Mouse (Mus musculus) cerebellum, adult 8-10 months (tissue): ENCODE measurements at regions not wholly inside any gene's neighbourhood (a gene's known extent, or its start where the extent isn't known, plus 50 kb on each side); places are given as distances from the start of the nearest gene placed in this dataset.

Source experiments
- DNase-seq: peaks from one replicate; pipeline ENCODE4 v3.0.0; 2022

DNA sequence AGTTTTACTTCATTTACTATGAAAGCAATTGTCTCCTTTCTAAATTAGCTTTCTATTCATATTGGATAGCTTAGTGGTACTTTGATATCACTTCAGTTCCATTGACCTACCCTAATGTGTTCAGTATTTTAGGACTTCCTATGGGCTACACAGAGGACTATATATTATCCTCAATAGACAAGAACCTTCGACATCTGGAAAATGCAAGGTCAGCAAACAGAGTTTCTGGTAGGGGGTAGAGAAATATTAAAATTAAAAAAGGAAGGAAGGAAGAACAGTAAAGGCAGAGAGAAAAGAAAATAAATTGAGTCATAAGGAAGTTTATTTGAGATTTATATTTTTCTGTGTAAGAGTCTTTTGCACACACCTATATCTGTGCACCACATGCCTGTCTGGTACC, 107.4 kb upstream of the Insig1 start:
- no peak for DNase-seq

DNA sequence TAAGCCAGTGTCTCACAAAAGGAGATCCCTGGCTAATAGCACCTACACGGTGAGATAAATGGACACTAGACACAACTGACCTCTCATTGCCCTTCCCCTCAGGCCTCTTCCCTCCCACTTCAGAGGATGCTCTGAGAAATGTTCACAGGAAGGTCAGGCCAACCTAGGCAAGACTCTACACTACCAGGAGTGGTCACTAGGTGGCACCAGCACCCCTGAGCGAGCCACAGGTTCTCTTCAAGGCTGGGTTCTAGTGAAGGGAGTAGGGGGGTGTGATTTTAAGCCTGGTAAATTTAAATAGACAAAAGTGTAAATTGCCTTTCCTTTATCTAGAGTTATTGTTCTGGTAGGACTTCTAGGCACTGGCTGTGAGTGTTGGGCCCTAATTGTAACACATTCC, 76.0 kb upstream of the Insig1 start:
- peak; percentile 81 for DNase-seq

GRCm38 (mm10) chr5:27997751-27998150, 73.4 kb upstream of the Insig1 start:
- DNase-seq: no peak

DNA sequence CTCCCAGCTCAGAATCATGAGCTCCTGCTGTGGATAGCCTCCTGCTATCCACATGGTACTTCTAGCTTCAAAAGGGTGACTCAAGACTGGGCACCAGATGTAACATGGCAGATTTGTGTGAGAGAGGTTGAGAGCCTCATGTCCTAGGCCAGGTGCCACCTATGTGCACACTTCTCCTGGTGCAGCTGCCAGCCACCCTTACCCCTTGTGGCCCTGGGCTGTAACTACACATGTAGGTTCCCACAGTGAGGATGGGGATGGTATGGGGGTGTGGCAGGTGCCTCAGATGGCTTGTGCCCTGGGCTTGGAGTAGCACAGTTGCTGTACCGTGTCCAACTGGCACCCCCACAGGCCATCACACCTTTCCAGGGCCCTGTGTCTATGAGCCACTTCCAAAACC, 68.2 kb upstream of the Insig1 start:
- DNase-seq: no peak

DNA sequence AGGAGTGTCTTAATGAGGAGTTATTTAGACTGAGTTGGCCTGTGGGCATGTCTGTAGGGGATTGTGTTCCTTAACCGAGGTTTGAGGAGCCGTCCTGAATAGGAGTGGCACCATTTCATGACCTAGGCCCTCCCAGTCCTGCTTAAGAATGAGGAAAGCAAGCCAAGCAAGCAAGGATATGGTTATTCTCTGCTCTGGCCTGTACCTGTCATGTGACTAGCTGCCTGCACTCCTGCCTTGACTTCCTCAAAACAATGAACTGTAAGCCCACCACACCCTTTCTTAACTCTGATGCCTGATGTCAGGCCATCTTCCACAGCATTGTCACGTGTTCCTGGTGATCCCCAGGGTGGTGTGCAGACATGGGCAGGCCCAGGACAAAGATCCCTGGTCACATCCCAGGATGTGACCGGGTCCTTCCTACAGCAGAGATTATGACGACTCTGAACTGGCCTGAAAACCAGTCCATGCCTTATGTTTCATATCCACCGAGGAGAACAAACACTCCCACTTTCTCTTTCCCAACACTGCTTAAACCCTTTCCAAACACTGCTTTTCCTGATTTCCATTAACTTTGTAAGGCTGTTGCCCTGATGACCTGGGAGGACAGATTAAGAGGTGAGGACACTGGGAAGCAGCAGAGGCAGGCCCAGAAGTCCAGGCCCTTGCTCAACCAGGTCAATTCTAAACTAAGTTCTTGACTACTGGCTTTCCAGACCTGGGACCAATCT, 67.2 kb upstream of the Insig1 start:
- no peak for DNase-seq

GRCm38 (mm10) chr5:28004487-28004827, 66.7 kb upstream of the Insig1 start:
- no peak for DNase-seq

DNA sequence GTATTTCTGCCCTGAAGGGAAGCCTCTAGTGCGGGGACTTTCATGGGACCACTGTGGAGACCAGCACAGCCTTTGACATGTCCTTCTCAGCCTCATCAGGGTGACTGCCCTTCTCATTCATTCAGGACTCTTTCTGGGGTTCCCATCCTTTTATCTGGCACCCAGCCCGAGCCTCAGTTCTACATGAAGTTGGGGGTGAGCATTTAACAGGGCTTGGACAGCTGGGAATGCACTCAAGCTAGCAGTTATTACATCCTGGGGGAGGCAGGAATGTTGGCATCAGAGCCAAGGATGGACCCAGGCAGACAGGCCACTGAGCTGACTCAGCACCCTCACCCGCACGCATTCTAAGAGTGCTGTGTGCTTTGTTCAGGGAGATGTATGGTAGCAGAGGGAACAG, 61.8 kb upstream of the Insig1 start:
- no peak for DNase-seq

GRCm38 (mm10) chr5:28009871-28010270, 61.3 kb upstream of the Insig1 start:
- DNase-seq: no peak

DNA sequence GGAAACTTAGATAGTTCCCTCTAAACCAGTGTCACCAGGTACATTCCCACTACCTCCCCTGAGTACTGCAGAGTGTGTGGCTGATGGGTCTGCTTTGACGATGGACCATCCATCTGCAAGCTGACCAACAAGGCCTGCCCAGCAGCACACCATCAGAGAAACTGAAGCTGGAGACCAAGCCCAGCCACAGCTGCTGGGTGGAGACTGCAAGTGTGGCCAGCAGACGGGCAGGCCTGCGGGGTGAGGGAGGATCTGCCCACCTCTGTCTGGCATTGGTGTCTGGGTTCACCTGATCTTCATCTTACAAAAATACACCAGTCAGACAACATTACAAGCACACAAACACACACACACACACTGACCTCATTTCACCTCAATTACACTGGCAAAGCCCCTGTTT, 60.6 kb upstream of the Insig1 start:
- no peak for DNase-seq

DNA sequence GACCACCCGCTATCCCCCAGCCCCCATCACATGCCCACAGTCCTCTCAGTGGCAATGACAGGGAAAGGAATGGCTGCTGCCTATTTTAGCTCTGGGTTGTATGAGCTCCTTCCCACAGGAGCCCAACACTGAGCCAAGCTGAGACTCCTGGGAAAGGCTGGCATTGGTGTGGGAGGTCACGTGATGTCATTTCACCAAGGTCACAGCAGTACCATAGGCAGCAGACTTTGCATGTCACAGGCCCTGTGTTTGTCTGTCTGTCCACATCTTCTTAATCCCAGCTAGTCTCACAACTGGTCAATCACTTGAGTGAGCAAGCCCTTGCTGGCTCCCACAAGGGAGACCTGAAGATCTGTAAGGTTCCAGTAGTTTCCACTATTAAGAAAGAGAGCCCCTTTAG, 58.7 kb upstream of the Insig1 start:
- DNase-seq: no peak

- DNase-seq: no peak
These were observed 57.4 kb upstream of the Insig1 start for GRCm38 (mm10) chr5:28013619-28014273.

DNA sequence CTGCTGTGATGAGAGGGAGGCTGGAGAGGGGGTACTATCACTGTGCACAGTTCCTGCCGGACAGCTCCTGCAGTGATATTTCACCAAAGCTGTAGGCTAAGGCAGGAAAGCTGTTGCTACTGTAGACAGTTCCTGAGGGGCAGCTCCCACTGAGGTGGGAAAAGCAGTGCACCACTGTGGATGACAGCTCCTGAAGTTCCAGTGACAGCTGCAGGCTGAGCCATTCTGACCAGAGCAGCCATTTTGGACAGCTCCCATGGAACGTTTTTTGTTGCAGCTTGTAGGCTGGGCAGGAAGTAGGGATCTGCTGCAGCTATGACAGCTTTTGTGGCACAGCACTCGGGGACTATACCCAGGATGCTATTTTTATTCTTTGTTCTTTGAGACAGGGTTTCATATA, 51.3 kb upstream of the Insig1 start:
- DNase-seq: no peak
